Mouse (Mus musculus): Measurements from ENCODE around the gene Ptchd4. TPM values are rescaled to one million over a fixed set of nuclear protein-coding genes. Genes with fewer than 3 reads are reported as not detected.

Ptchd4 gene
- total RNA-seq, 1 experiment from 2014 or later, result not detected

GRCm38 (mm10) chr17:42364716-42365115 is 49.0 kb downstream of the Ptchd4 start:
- no peak for ATAC-seq (replicated peaks in 1 of 2; ENCODE audit: insufficient read depth in 1 of 2, low FRiP score in 2 of 2, low TSS enrichment in 1 of 2, low read depth in 1 of 2, poor library complexity in 2 of 2, severe bottlenecking in 2 of 2)

DNA sequence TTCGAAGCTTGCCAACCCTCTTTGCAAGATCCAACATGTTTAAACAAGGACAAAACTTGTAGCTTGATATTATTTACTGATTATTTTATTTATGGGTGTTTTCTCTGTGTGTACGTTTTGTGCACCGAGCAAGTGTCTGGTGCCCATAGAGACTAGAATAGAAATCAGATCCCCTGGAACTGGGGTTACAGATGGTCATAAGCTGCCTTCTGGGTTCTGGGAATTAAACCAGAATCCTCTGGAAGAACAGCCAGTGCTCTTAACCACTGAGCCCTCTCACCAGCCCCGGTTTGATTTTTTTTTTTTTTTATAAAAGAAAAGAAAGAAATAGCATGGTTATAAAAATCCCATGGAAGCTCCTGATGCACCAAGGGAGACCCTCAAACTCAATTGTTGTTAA is 59.1 kb downstream of the Ptchd4 start:
- no peak for ATAC-seq (replicated peaks in 1 of 2; ENCODE audit: insufficient read depth in 1 of 2, low FRiP score in 2 of 2, low TSS enrichment in 1 of 2, low read depth in 1 of 2, poor library complexity in 2 of 2, severe bottlenecking in 2 of 2)

DNA sequence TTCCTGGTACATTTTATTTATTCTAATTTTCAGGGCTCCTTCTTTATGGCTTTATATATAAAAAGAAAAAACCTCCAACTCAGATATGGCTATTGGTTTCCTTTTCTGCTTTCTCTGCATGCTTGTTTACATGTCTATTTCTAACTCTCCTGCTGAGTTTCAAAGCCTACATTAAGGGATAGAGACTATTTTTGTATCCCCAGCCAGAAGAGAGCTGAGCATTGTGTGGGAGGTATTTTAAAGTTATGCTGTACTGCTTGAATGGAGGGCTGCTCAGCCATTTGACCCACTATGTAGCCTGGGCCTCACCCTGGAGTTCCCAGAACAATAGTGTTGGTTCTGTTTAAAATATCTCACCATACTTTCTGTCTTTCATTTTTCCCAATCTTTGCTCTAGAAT is 77.3 kb downstream of the Ptchd4 start:
- no peak for ATAC-seq (replicated peaks in 1 of 2; ENCODE audit: insufficient read depth in 1 of 2, low FRiP score in 2 of 2, low TSS enrichment in 1 of 2, low read depth in 1 of 2, poor library complexity in 2 of 2, severe bottlenecking in 2 of 2)

DNA sequence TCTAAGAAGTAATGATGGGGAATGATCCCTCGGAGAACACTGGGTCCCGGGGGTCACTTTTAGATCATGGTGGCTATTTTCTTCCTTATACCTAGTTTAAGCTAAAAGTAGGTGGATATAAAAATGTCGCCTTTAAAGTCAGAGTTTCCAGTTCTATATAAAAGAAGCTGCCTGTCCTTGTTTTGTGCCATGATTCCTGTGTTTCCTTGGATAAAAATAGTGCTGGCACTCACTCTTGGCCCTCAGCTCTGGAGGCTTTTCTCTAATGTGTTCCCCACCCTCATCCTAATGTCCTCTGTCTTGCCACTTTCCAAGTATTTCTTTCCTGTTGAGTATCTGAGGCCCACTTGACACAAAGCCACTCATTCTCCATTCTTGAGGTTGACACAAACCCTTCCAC is 79.6 kb downstream of the Ptchd4 start:
- no peak for ATAC-seq (replicated peaks in 1 of 2; ENCODE audit: insufficient read depth in 1 of 2, low FRiP score in 2 of 2, low TSS enrichment in 1 of 2, low read depth in 1 of 2, poor library complexity in 2 of 2, severe bottlenecking in 2 of 2)

GRCm38 (mm10) chr17:42418449-42418848 is 102.7 kb downstream of the Ptchd4 start:
- ATAC-seq (replicated peaks in 1 of 2; ENCODE audit: insufficient read depth in 1 of 2, low FRiP score in 2 of 2, low TSS enrichment in 1 of 2, low read depth in 1 of 2, poor library complexity in 2 of 2, severe bottlenecking in 2 of 2), result no peak

GRCm38 (mm10) chr17:42427961-42428360 is 112.2 kb downstream of the Ptchd4 start:
- no peak for ATAC-seq (replicated peaks in 1 of 2; ENCODE audit: insufficient read depth in 1 of 2, low FRiP score in 2 of 2, low TSS enrichment in 1 of 2, low read depth in 1 of 2, poor library complexity in 2 of 2, severe bottlenecking in 2 of 2)

- no peak for ATAC-seq (replicated peaks in 1 of 2; ENCODE audit: insufficient read depth in 1 of 2, low FRiP score in 2 of 2, low TSS enrichment in 1 of 2, low read depth in 1 of 2, poor library complexity in 2 of 2, severe bottlenecking in 2 of 2)
These were observed 114.6 kb downstream of the Ptchd4 start for GRCm38 (mm10) chr17:42430380-42430779.

DNA sequence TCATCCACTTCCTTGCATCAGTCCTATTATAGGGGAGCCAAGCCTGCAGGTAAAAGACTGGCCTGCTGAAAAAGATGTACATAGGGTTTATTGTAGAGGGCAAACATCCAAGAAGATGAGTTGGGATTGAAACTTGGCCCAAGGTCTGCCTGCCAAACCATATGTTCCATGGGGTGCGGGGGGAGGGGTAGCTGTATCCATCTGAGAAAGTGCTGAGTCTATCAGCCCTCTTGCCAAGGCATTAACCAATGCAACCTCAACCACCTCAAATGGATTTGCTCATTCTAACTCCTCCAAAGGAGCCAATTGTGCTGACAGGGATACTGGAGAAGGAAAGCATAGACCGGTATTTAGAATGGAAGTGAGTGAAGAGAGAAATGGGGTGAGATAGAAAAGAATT is 136.5 kb downstream of the Ptchd4 start:
- ATAC-seq (replicated peaks in 1 of 2; ENCODE audit: insufficient read depth in 1 of 2, low FRiP score in 2 of 2, low TSS enrichment in 1 of 2, low read depth in 1 of 2, poor library complexity in 2 of 2, severe bottlenecking in 2 of 2), result no peak

- no peak for ATAC-seq (replicated peaks in 1 of 2; ENCODE audit: insufficient read depth in 1 of 2, low FRiP score in 2 of 2, low TSS enrichment in 1 of 2, low read depth in 1 of 2, poor library complexity in 2 of 2, severe bottlenecking in 2 of 2)
These were observed 140.7 kb downstream of the Ptchd4 start for GRCm38 (mm10) chr17:42456441-42456840.

DNA sequence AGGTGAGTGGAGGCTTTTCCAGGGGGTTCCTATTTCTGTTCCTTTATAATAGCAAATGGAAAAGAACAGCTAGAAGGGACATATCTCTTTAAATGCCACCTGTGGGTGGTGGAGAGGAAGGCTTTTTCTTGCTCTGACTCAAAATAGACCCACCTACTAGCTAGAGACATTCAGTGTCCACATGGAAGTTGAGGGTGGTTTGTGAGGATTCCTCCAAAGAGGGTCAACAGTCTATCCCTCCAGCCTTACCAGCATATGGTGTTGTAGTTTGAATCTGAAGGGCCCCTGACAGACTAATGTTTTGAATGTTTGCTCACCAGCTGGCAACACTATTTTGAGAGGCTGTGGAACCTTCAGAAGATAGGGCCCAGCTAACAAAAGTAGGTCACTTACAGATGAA is 147.0 kb downstream of the Ptchd4 start:
- no peak for ATAC-seq (replicated peaks in 1 of 2; ENCODE audit: insufficient read depth in 1 of 2, low FRiP score in 2 of 2, low TSS enrichment in 1 of 2, low read depth in 1 of 2, poor library complexity in 2 of 2, severe bottlenecking in 2 of 2)

GRCm38 (mm10) chr17:42480173-42480991 is 164.6 kb downstream of the Ptchd4 start:
- ATAC-seq (replicated peaks in 1 of 2; ENCODE audit: insufficient read depth in 1 of 2, low FRiP score in 2 of 2, low TSS enrichment in 1 of 2, low read depth in 1 of 2, poor library complexity in 2 of 2, severe bottlenecking in 2 of 2), result no peak

DNA sequence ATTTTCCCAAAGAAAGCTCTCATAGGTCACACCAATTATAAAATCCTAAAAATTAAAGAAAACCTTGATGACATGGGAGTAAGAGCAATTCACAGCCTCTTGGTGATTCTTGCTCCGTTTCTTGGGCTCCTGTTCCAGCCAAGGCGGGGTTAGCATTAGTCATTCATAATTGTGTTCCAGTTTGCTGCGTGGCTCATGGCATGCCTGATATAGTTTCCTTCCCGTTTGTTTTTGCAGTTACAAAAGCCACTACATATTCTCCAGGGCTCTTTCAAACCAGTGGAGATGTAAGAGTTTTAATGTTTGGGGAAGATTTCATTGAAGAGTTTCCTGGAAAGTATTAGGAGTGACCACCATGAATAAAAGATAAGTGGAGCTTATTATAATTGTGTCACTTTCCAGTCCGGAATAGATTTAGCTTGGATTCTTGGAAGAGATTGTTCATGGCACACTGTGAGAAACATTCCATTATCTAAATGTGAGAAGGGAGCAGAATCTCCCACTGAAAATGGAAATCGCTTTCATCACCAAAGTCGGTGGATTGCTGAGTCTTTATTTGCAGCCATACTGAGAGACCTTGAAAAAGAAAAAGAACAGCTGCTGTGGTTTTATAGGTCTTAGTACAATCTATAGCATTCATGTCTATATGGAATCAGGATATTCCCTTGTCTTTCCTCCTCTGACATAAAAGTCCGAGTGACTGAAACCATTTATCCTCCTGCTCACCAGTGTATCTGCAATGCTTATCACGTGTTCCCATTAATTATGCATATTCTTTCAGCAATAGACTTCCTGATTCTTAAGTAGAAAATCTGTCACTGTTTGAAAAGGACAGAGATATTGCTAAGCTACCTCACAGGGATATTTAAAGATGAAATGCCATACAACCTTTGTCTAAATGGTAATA is 193.9 kb downstream of the Ptchd4 start:
- no peak for ATAC-seq (replicated peaks in 1 of 2; ENCODE audit: insufficient read depth in 1 of 2, low FRiP score in 2 of 2, low TSS enrichment in 1 of 2, low read depth in 1 of 2, poor library complexity in 2 of 2, severe bottlenecking in 2 of 2)

DNA sequence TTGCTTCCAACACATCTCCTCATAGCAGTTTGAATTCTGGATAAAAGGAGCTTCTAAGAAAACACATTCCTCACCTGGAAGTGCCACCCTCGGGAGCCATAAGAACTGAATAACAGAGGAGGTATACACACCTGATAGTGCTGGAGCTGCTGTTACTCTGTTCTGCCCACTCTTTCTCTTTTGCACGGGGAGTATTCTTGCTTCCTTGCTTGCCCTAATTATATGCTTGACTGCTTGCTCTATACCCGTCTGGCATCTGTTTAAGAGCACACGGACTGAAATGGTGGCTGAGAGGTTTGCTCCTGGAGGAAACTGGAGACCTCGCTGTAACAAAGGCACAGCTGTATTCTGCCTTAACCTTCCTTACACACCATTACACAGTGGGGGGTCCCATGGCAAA is 214.4 kb downstream of the Ptchd4 start:
- no peak for ATAC-seq (replicated peaks in 1 of 2; ENCODE audit: insufficient read depth in 1 of 2, low FRiP score in 2 of 2, low TSS enrichment in 1 of 2, low read depth in 1 of 2, poor library complexity in 2 of 2, severe bottlenecking in 2 of 2)

- ATAC-seq (replicated peaks in 1 of 2; ENCODE audit: insufficient read depth in 1 of 2, low FRiP score in 2 of 2, low TSS enrichment in 1 of 2, low read depth in 1 of 2, poor library complexity in 2 of 2, severe bottlenecking in 2 of 2), result no peak
These were observed 233.8 kb downstream of the Ptchd4 start for GRCm38 (mm10) chr17:42549578-42549977.
